Mouse (Mus musculus) lung, postnatal 10 days (tissue): ENCODE measurements around the gene Cachd1.

Source experiments
- DNase-seq: peaks from one replicate; pipeline ENCODE4 v3.0.0; 2021

Gene Cachd1

GRCm38 (mm10) chr4:100793147-100793546 lies 16.7 kb downstream of the Cachd1 start:
- DNase-seq: peak; percentile 30

- no peak for DNase-seq
Observed at GRCm38 (mm10) chr4:100795523-100795922, 19.0 kb downstream of the Cachd1 start.

GRCm38 (mm10) chr4:100800730-100801442 lies 24.4 kb downstream of the Cachd1 start:
- peak; percentile 78 for DNase-seq

GRCm38 (mm10) chr4:100801443-100801786 lies 24.9 kb downstream of the Cachd1 start:
- no peak for DNase-seq

GRCm38 (mm10) chr4:100811057-100811695 lies 34.7 kb downstream of the Cachd1 start:
- DNase-seq: peak; percentile 16

GRCm38 (mm10) chr4:100811802-100812510 lies 35.5 kb downstream of the Cachd1 start:
- peak; percentile 11 for DNase-seq

- no peak for DNase-seq
Observed at GRCm38 (mm10) chr4:100813767-100814461, 37.4 kb downstream of the Cachd1 start.

- no peak for DNase-seq
Observed at GRCm38 (mm10) chr4:100819238-100819637, 42.8 kb downstream of the Cachd1 start.

- no peak for DNase-seq
Observed at GRCm38 (mm10) chr4:100822526-100822925, 46.1 kb downstream of the Cachd1 start.

- DNase-seq: no peak
Observed at GRCm38 (mm10) chr4:100827374-100827773, 50.9 kb downstream of the Cachd1 start.

GRCm38 (mm10) chr4:100828737-100829136 lies 52.3 kb downstream of the Cachd1 start:
- DNase-seq: no peak

- DNase-seq: peak; percentile 31
Observed at GRCm38 (mm10) chr4:100837205-100837604, 60.7 kb downstream of the Cachd1 start.

- no peak for DNase-seq
Observed at GRCm38 (mm10) chr4:100842629-100843028, 66.2 kb downstream of the Cachd1 start.

- no peak for DNase-seq
Observed at GRCm38 (mm10) chr4:100843119-100843518, 66.6 kb downstream of the Cachd1 start.

GRCm38 (mm10) chr4:100850846-100851495 lies 74.5 kb downstream of the Cachd1 start:
- DNase-seq: no peak

- DNase-seq: no peak
Observed at GRCm38 (mm10) chr4:100852448-100852847, 76.0 kb downstream of the Cachd1 start.

- DNase-seq: no peak
Observed at GRCm38 (mm10) chr4:100853426-100853825, 77.0 kb downstream of the Cachd1 start.

GRCm38 (mm10) chr4:100855373-100855772 lies 78.9 kb downstream of the Cachd1 start:
- no peak for DNase-seq

GRCm38 (mm10) chr4:100857411-100857869 lies 81.0 kb downstream of the Cachd1 start:
- DNase-seq: no peak

- DNase-seq: no peak
Observed at GRCm38 (mm10) chr4:100863861-100864428, 87.5 kb downstream of the Cachd1 start.

GRCm38 (mm10) chr4:100865423-100865822 lies 88.9 kb downstream of the Cachd1 start:
- peak; percentile 50 for DNase-seq
